Mouse (Mus musculus): ENCODE results near the gene Rheb. TPM values are rescaled to one million over a fixed set of nuclear protein-coding genes. Genes with fewer than 3 reads are reported as not detected.
"Not testable (repeated sequence)": the region's sequence is repeated elsewhere in the genome, so short reads cannot be mapped to it uniquely, and the experiment has no call there.

Rheb gene
- polyA plus RNA-seq, 1 experiment from 2014 or later: 156 TPM

DNA sequence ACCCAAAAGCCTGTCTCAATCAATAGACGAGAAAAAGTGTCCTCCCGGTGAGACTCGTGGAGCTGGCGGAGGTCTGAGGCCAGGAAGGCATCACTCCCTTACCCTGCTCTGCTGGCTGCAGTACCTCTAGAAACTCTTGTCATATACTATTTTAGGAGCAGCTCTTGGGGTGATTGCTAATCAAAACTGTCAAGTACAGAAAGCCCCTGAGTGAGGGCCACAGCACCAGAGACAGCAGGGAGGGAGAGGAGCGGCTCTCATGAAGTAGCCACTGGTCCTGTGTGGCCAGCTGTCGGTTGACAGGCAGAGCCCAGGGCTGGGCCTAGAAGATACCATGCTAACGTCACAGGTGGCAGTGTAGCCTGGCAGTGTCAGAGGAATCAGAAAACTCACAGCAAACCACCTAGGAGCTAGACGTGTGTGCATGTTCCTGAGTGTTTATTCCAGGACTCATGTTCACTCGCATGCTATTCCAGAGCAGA, 19.1 kb upstream of the Rheb start:
- peaks cover 2% of the 10 kb centered on the region; the same call in 1 of the 2 replicates for H3K9me3 ChIP-seq
- no peak overlapping the region for H3K4me3 ChIP-seq
- H3K27ac ChIP-seq: no peak overlapping the region
- no peaks in the 10 kb centered on the region for H3K4me1 ChIP-seq (replicated peaks)
- DNase-seq (ENCODE audit: low spot score): no peak
- peaks cover 47% of the 10 kb centered on the region for H3K36me3 ChIP-seq
- H3K27me3 ChIP-seq (ENCODE audit: insufficient read depth, poor library complexity, severe bottlenecking): no peaks in the 10 kb centered on the region
- WGBS: 90% methylated on average over 9 of the region's 9 CpGs

DNA sequence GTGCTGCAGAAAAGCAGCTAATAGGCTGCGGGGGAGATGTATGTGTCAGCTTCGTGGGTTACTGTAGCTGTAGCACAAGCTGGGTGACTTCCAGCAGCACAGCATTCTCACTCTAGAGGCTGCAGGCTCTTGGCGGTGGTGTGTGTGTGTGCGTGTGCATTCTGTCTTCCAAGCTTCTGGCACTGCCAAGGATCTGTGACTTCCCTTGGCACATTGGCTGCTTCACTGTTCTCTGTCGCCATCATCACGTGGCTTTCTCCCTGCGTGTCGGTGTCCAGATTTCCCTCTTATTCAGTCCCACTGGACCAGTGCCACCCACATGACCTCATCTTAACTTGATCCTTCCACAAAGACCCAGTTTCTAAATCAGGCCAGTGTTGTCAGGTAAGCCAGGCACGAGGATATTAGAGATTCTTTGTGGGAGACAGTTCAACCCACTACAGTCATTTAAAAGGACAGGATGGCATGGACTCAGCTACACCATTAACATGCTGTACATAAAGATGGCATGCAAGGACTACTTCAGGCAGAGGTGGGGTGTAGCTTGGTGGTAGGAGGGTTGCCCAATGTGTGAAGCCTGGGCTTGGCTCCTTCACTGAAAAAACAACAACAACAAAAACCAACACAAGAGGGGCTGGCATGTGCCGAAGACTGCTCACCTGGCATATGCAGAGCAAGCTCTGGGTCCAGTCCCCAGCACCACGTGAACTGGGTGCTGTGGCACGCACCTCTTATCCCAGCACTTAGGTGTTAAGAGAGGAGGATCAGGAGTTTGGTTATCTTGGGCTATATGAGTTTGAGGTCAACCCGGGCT, 18.4 kb upstream of the Rheb start:
- Histone ChIP-seq H3K4me1 (replicated peaks) (no peaks in the 10 kb centered on the region), H3K4me3 (no peak overlapping the region), H3K9me3 (no peaks in the 10 kb centered on the region), H3K36me3 (peaks cover 41% of the 10 kb centered on the region), H3K27ac (no peak overlapping the region), H3K27me3 (ENCODE audit: insufficient read depth, poor library complexity, severe bottlenecking) (no peaks in the 10 kb centered on the region)
- DNase-seq (ENCODE audit: low spot score): no peak
- 90% methylated on average over 13 of the region's 13 CpGs for WGBS

DNA sequence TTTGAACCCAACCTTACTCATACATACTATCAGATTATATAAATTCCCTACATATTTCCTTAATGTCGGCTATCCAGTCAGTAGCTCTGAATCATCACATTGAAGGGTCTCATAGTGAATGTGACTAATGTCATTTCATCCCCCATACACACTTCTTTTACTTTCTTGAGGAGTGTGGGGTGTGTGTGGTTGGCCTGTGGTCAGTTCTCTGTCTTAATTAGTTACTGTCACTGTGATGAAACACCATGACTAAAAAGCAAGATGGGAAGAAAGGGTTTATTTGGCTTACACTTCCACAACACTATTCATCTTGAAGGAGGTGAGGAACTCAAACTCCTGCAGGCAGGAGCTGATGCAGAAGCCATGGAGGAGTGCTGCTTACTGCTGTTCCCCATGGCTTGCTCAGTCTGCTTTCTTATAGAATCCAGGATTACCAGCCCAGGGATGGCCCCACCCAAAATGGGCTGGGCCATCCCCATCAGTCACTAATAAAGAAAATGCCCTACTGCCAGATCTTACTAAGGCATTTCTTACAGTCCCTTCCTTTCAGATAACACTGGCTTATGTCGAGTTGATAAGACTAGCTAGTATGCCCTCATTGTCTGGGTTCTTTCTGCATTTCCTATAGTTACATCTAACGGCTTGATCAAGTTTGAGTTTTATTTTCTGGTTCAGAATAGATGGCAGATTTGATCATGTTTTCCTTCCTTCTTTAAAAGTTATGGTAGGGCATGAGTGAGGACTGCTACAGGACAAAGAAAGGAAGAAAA, 17.5 kb upstream of the Rheb start:
- H3K9me3 ChIP-seq: no peaks in the 10 kb centered on the region
- 73% methylated on average over 3 of the region's 3 CpGs for WGBS
- H3K27me3 ChIP-seq (ENCODE audit: insufficient read depth, poor library complexity, severe bottlenecking): no peaks in the 10 kb centered on the region
- H3K27ac ChIP-seq: no peak overlapping the region
- H3K36me3 ChIP-seq: peaks cover 36% of the 10 kb centered on the region
- no peak overlapping the region for H3K4me3 ChIP-seq
- DNase-seq (ENCODE audit: low spot score): no peak
- no peaks in the 10 kb centered on the region for H3K4me1 ChIP-seq (replicated peaks)

DNA sequence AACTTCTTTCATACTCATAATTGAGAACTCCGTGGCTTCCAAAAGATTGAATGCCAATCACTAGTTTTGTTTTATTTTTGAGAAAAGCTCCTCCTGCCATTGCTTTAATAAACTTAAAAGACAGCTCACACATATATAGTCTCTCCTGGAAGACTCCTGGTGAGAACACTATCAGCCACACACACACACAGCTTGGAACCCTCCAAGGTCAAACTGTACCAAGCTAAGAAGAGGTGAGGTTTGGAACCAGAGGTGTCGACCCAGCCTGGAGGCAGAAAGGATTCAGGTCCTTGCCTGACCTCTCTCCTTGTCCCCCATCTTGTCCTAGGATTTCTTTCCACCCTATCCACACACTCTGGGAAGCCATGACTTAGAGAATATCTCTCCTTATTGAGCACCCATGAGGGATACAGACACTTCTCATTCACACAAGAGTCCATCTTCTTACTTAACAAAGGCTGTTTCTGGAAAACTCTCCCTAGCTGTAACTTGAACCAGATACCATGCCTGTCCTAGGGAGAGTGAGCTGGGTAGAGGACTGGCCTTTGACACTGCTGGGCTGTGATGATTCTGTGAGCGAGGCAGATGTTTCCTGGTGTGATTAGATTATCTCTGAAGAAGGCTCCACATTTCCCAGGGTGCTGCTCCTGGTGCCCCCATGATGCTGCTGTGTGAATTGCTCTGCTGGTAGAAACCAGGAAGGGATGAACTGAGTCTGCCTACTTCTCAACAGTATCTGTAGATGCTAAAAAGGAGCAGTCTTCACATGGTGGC, 12.6 kb upstream of the Rheb start:
- H3K4me1 ChIP-seq (replicated peaks): no peaks in the 10 kb centered on the region
- no peak overlapping the region for H3K27ac ChIP-seq
- no peak overlapping the region for H3K4me3 ChIP-seq
- no peaks in the 10 kb centered on the region for H3K9me3 ChIP-seq
- 70% methylated on average over 3 of the region's 3 CpGs for whole genome bisulfite sequencing
- DNase-seq (ENCODE audit: low spot score): no peak
- H3K36me3 ChIP-seq: no peaks in the 10 kb centered on the region
- H3K27me3 ChIP-seq (ENCODE audit: insufficient read depth, poor library complexity, severe bottlenecking): no peaks in the 10 kb centered on the region

DNA sequence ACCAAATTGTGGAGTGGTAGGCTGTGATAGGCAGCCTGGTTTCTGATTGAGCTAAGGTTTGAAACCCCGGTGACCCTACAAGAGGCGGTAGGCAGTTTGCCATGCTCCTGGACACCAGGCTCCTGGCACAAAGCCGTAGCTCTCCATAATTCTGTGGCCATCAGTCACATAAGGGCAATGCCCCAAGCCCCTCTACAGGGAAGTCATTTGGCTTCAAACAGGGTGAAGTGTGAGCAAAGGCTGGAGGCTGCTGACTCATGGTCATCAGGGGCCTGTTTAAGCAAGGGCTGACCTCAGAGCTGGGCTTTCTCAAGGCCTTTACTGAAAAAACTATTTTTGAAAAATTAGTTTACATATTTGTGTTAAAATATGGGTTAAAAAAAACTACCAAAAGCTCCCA, 11.8 kb upstream of the Rheb start:
- DNase-seq (ENCODE audit: low spot score): no peak
- Histone ChIP-seq H3K9me3 (no peaks in the 10 kb centered on the region), H3K4me3 (no peak overlapping the region), H3K4me1 (replicated peaks) (no peaks in the 10 kb centered on the region), H3K36me3 (no peaks in the 10 kb centered on the region), H3K27me3 (ENCODE audit: insufficient read depth, poor library complexity, severe bottlenecking) (no peaks in the 10 kb centered on the region), H3K27ac (no peak overlapping the region)
- WGBS: 93% methylated on average over 3 of the region's 3 CpGs

DNA sequence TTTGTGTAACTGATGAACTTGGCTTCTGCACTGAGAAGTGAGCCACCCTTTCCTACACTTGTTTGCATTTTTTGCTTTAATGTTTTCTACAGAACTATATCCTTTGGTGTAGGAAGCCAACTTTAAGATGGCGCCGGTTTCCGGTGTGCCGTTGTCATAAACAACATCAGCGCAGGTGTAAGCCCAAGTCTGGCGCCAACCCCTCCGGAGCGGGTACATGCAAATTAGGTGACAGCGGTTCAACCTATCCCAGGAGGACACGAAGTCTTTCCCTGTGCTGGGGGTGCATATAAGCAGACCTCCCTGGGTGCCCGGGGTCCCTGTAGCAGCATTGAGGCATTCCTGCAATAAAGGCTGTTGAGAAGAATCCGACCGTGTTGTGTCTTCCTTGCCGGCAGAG, 5.8 kb upstream of the Rheb start:
- not testable (repeated sequence) for H3K4me3 ChIP-seq; H3K27ac ChIP-seq; H3K9me3 ChIP-seq; DNase-seq (ENCODE audit: low spot score); H3K36me3 ChIP-seq; H3K4me1 ChIP-seq (replicated peaks); H3K27me3 ChIP-seq (ENCODE audit: insufficient read depth, poor library complexity, severe bottlenecking)
- 85% methylated on average over 14 of the region's 14 CpGs for WGBS

DNA sequence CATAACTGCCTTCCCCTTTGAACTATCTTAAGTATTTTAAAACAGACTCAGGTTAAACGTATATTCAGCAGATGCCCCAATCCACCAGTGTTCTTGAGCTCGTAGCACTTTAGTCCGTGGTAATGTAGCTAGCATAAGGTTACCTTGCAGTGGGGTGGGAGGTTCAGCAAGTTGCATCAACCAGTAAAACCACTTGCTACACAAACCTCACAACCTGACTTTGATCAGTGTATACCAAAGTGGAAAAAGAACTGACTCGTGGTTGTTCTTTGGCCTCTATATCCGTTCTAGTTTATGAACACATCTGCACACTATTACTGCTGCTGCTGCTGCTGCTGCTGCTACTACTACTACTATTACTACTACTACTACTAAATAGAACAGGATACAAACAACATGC, 1.4 kb upstream of the Rheb start:
- 89% methylated on average over 5 of the region's 5 CpGs for WGBS
- 0 out of 2 replicates have a peak overlapping the region, but pooled peaks have one; percentile 98 for H3K27ac ChIP-seq
- H3K36me3 ChIP-seq: no peaks in the 10 kb centered on the region
- no peaks in the 10 kb centered on the region for H3K9me3 ChIP-seq
- no peak overlapping the region for H3K4me3 ChIP-seq
- peaks cover 32% of the 10 kb centered on the region for H3K4me1 ChIP-seq (replicated peaks)
- H3K27me3 ChIP-seq (ENCODE audit: insufficient read depth, poor library complexity, severe bottlenecking): no peaks in the 10 kb centered on the region
- DNase-seq (ENCODE audit: low spot score): no peak

DNA sequence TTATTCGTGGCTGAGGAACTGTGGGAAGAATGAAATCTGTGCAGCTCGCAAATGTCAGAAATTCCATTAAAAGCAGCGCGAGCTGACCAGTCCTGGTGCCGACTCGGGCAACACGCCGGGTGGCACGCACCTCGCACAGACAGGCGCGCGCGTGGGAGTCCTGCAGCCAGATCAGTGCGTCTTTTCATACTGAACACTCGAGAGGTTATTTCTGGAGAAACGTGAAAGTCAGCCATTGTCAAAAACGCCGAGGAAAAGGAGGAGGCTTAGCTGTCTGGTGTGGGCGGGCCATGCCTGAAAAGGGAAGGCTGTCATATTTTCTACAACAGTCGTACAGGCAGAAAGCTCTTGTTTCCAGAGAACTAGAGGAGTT, 665 bp upstream of the Rheb start:
- DNase-seq (ENCODE audit: low spot score): no peak

DNA sequence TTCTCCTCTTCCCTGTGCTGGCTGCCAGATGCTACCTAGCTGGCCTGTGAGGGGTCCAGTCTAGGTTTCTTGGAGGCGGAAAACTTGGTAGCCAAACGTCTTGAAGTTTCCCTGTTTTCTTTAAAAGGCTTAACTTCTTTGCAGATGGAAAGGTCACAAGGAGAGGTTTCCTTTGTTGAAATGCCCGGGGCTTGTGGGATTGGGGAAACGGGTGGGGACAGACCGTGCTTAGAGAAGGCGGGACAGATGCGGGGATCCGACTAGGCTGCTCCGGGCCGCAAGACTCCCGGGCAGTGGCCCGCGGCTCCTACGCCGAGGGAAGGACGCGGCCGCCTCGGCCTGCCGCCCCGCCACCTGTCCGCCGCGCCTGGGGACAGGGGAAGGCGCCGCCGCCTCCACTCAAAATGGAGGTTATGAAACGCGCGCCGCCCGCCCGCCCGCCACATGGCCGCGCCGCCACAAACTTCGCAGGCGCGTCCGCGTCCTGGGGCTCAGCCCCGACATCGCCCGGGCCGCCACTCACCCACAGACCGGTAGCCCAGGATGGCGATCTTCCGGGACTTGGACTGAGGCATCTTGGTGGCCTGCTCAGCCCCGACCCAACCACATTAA, 656 bp downstream of the Rheb start:
- Histone ChIP-seq H3K4me1 (replicated peaks) (peaks cover 34% of the 10 kb centered on the region), H3K9me3 (no peaks in the 10 kb centered on the region), H3K27ac (peak overlapping the region; percentile 98), H3K27me3 (ENCODE audit: insufficient read depth, poor library complexity, severe bottlenecking) (no peaks in the 10 kb centered on the region), H3K4me3 (peak overlapping the region; percentile 94), H3K36me3 (no peaks in the 10 kb centered on the region)
- WGBS: 1% methylated on average over 50 of the region's 50 CpGs
- no peak for DNase-seq (ENCODE audit: low spot score)

More for the DNA sequence above, 665 bp upstream of the Rheb start:
- Histone ChIP-seq H3K27me3 (ENCODE audit: insufficient read depth, poor library complexity, severe bottlenecking) (no peaks in the 10 kb centered on the region), H3K36me3 (no peaks in the 10 kb centered on the region), H3K4me3 (peak overlapping the region; percentile 94), H3K9me3 (no peaks in the 10 kb centered on the region), H3K27ac (peak overlapping the region; percentile 98), H3K4me1 (replicated peaks) (peaks cover 32% of the 10 kb centered on the region)
- WGBS: 3% methylated on average over 21 of the region's 21 CpGs

DNA sequence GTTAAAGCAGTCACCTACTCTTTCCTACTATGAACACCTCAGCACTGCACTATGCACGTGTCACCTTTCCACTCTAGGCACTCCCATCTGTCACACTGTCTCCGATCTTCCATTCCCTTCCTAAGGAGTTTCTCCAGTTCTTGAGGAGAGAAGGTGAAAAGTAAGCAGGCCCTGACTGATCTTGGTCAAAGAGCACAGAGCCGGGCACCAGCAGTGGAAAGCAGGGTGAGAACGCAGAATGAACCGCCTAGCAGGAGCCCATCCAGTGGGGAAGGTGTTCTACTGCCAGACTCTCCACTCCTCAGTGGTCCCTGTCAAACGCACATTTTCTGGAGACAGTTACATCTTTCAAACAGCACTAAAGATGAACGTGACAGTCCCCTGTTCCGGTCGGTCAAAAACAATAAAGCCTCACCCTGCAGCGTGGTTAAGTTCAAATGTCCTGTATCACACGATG, 1.4 kb downstream of the Rheb start:
- Histone ChIP-seq H3K4me1 (replicated peaks) (peaks cover 34% of the 10 kb centered on the region), H3K27me3 (ENCODE audit: insufficient read depth, poor library complexity, severe bottlenecking) (no peaks in the 10 kb centered on the region), H3K27ac (peak overlapping the region; percentile 98), H3K9me3 (no peaks in the 10 kb centered on the region), H3K4me3 (peak overlapping the region; percentile 94), H3K36me3 (no peaks in the 10 kb centered on the region)
- DNase-seq (ENCODE audit: low spot score): peak; percentile 20
- 23% methylated on average over 11 of the region's 11 CpGs for WGBS

DNA sequence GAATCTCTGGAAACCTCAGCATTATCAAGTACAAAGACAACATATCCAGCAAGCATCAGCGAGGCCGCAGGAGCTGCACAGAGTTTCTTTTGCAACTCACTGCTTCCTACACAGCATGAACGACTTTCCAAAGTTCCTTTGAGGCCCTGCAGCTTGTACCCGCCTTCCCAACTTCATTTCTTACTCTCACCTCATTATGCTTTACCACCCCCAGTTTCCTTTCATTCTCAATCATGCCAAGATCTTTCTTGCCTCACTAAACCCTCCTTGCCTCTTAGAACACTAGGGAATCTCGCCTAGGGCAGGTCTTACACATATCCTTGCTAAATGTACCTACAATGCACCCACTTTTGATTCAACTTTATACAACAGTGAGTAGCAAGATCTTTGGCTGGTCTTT, 7.9 kb downstream of the Rheb start:
- H3K4me3 ChIP-seq: no peak overlapping the region
- H3K36me3 ChIP-seq: no peaks in the 10 kb centered on the region
- 83% methylated on average over 5 of the region's 5 CpGs for WGBS
- DNase-seq (ENCODE audit: low spot score): no peak
- H3K27ac ChIP-seq: no peak overlapping the region
- peaks cover 5% of the 10 kb centered on the region; the same call in 1 of the 2 replicates for H3K4me1 ChIP-seq (replicated peaks)
- H3K9me3 ChIP-seq: no peaks in the 10 kb centered on the region
- H3K27me3 ChIP-seq (ENCODE audit: insufficient read depth, poor library complexity, severe bottlenecking): no peaks in the 10 kb centered on the region

DNA sequence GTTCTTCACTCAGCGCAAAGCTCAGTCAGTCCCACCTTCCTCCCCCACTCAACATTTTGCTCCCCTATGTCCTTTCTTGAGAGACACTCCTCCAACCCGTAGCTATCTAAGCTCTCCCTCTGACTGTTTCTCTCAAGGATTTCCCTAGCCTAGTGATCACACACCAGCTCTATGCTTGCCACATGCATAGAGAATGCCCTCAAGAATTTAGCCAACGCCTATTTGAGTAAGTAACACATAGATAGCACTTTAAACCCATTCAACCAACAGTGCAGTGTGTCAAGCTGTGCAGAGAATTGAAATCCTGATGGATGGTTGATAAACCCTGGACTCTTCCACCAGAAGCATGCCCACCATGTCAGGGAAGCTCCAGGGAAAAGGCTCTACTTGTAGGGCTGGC, 10.5 kb downstream of the Rheb start:
- no peak overlapping the region for H3K27ac ChIP-seq
- no peaks in the 10 kb centered on the region for H3K36me3 ChIP-seq
- no peaks in the 10 kb centered on the region for H3K4me1 ChIP-seq (replicated peaks)
- H3K9me3 ChIP-seq: no peaks in the 10 kb centered on the region
- no peak overlapping the region for H3K4me3 ChIP-seq
- DNase-seq (ENCODE audit: low spot score): no peak
- no peaks in the 10 kb centered on the region for H3K27me3 ChIP-seq (ENCODE audit: insufficient read depth, poor library complexity, severe bottlenecking)
- WGBS: 87% methylated on average over 3 of the region's 3 CpGs
